Mouse (Mus musculus) heart, postnatal 0 days (tissue): ENCODE results near the gene Bag2. TPM values are rescaled to one million over a fixed set of nuclear protein-coding genes. Genes with fewer than 3 reads are reported as not detected.

Experiments used
- ATAC-seq: fragments of 200-750 bp; cut with Nextera tagmentation; 2 replicates; pipeline ENCODE4 v1.8.0; 2017; ENCODE audit warnings: low read depth, moderate number of reproducible peaks, moderate library complexity; ENCODE audit not compliant: insufficient read depth
- DNase-seq: peaks from one replicate; pipeline ENCODE4 v3.0.0-alpha.2; 2016; ENCODE audit warnings: low spot score
- H3K27ac ChIP-seq: fragments of 300-500 bp; sonication (generic); 2 replicates; pipeline ENCODE4 v1.5.1; 2014; ENCODE audit warnings: low read depth, mild to moderate bottlenecking
- H3K27me3 ChIP-seq: fragments of 300-500 bp; sonication (generic); 2 replicates; pipeline ENCODE4 v1.6.1; 2014; ENCODE audit warnings: low read length, mixed read lengths; ENCODE audit not compliant: control insufficient read depth, insufficient read depth
- H3K36me3 ChIP-seq: fragments of 300-500 bp; sonication (generic); replicated peaks from 2 replicates; pipeline ENCODE4 v1.6.1; 2014; ENCODE audit warnings: low read length, mixed read lengths; ENCODE audit not compliant: control insufficient read depth, insufficient read depth
- H3K4me1 ChIP-seq: fragments of 300-500 bp; sonication (generic); 2 replicates; pipeline ENCODE4 v1.6.1; 2014; ENCODE audit warnings: antibody characterized with exemption; ENCODE audit not compliant: control insufficient read depth, insufficient read depth
- H3K4me2 ChIP-seq: fragments of 300-500 bp; sonication (generic); 2 replicates; pipeline ENCODE4 v1.6.1; 2014; ENCODE audit warnings: low read depth, mild to moderate bottlenecking, low read length, moderate library complexity
- H3K4me3 ChIP-seq: fragments of 300-500 bp; sonication (generic); 2 replicates; pipeline ENCODE4 v1.5.1; 2014; ENCODE audit warnings: low read depth, low read length
- H3K9ac ChIP-seq: fragments of 300-500 bp; sonication (generic); replicated peaks from 2 replicates; pipeline ENCODE4 v1.6.1; 2014; ENCODE audit warnings: low read depth, low read length, mixed read lengths
- H3K9me3 ChIP-seq: fragments of 300-500 bp; sonication (generic); replicated peaks from 2 replicates; pipeline ENCODE4 v1.6.1; 2016; ENCODE audit warnings: low read length; ENCODE audit not compliant: control insufficient read depth
- CTCF ChIP-seq: IDR thresholded peaks from 2 replicates; pipeline ENCODE4 v1.5.1; 2016; ENCODE audit warnings: antibody characterized with exemption, control low read depth, low read depth
- EP300 ChIP-seq: IDR thresholded peaks from 2 replicates; pipeline ENCODE4 v1.6.1; 2016; ENCODE audit warnings: antibody characterized with exemption, low read depth
- whole genome bisulfite sequencing: fragments of 180-500 bp; shearing (Covaris S2); extraction: QIAGEN DNeasy Blood & Tissue Kit; methylation state at CpG from one replicate; pipeline ENCODE4 v1.1.7; 2014; 5-methylcytosine and 5-hydroxymethylcytosine counted together
- polyA plus RNA-seq: library from polyadenylated mRNA; unstranded; fragments of >200 nt; fragmentation: Nextera tagmentation; extraction: Ambion mirVana; gene quantifications from 2 replicates; pipeline ENCODE4 v1.2.1, GENCODE M21; 2015
- total RNA-seq: library from RNA; depleted of rRNA; stranded (reverse); fragments of >200 nt; gene quantifications from 2 replicates; pipeline ENCODE4 v1.2.3, GENCODE M21; 2014; ENCODE audit warnings: low replicate concordance

The Bag2 gene
- total and polyA plus RNA-seq, 2 experiments from 2014 or later: 62.5 to 77.9 TPM

DNA sequence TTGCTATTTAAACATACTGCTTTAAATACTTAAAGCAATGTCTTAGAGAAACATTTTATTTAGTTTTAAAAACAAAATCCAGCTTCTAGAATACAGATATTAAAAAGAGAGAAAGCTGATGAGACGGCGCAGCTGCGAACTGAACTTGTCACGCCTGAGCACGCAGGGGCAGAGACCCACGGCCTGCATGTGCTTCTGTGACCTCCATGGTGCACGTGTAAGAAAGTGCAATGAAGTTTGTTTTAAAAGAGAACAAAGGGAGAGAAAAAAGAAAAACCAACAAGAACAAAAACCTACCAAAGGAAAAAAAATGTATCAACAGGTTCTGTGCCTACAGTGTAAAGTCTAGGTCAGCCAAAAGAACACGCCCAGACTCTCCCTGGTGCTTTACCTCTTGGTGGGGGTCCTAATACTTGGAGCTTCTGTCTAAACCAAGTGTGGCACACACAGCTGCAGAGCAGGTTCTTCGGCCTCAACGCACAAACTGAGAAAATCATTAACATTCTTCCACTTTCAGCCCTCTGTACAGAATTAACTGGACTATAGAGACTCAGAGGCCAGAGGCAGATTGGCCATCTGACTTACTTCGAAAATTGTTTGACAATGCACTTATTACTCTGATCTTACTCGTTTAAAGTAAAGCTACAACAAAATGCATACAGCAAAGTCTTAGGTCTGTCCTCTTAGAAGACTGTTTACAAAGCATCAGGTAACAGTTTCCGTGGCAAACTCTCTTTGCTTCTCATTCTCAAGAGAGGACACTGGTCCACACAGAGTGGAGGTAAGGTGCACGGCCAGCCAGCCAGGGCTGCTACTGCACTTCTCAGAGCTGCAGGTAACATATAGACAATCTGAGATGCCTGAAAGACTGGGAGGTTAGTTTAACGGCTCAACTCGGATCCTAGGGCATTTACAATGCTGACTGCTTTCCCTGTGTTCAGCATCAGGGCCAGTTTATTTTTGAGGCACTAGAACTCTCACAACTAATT lies 9.2 kb upstream of the Bag2 start:
- no peak overlapping the region for H3K9ac ChIP-seq
- H3K4me3 ChIP-seq: no peak overlapping the region
- no peaks in the 10 kb centered on the region for H3K9me3 ChIP-seq
- no peak for ATAC-seq
- H3K4me2 ChIP-seq: no peak overlapping the region
- H3K27ac ChIP-seq: no peak overlapping the region
- peaks cover 49% of the 10 kb centered on the region for H3K36me3 ChIP-seq
- DNase-seq: no peak
- H3K27me3 ChIP-seq: no peaks in the 10 kb centered on the region
- H3K4me1 ChIP-seq: no peaks in the 10 kb centered on the region
- WGBS: 90% methylated on average over 16 of the region's 16 CpGs
- TF ChIP-seq CTCF (no peak), EP300 (no peak)

DNA sequence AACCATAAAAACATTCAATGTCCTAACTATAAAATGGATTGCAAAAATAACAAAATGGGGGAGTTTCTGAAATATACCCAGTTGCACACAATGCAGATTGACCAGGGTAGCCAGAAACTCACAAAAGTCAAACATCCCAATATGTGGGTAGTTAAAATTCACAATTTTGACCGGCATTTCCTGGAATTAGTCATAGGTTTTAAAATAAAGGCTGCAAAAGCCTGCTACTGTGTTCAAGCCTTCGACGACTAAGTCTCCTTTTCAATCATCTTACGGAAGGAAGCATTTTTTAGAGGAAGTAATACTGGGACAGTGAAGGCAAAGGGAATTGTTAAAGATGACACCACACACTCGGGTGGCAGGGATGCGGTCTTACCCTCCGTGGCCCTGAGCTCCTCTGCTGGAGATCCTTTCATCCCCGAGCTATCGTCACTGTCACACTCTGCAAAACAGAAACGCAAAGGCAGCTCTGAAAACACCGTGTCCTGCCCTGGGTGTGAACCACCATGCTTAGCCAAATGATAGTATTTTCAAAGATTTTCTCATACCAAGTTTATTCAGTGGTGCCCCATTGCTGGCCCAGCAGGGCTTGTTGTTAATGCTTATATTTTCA lies 8.0 kb upstream of the Bag2 start:
- Histone ChIP-seq H3K4me3 (no peak overlapping the region), H3K27me3 (no peaks in the 10 kb centered on the region), H3K36me3 (peaks cover 37% of the 10 kb centered on the region), H3K9me3 (no peaks in the 10 kb centered on the region), H3K9ac (no peak overlapping the region), H3K4me2 (no peak overlapping the region), H3K27ac (no peak overlapping the region), H3K4me1 (no peaks in the 10 kb centered on the region)
- no peak for TF ChIP-seq EP300
- TF ChIP-seq CTCF: no peak
- WGBS: 89% methylated on average over 11 of the region's 11 CpGs
- DNase-seq: no peak
- no peak for ATAC-seq

- Histone ChIP-seq H3K4me1 (no peaks in the 10 kb centered on the region), H3K36me3 (peaks cover 22% of the 10 kb centered on the region), H3K4me2 (no peak overlapping the region), H3K4me3 (no peak overlapping the region), H3K27me3 (no peaks in the 10 kb centered on the region), H3K9me3 (no peaks in the 10 kb centered on the region), H3K9ac (no peak overlapping the region), H3K27ac (no peak overlapping the region)
- TF ChIP-seq EP300 (no peak), CTCF (no peak)
- no peak for ATAC-seq
- 90% methylated on average over 2 of the region's 2 CpGs for WGBS
- DNase-seq: no peak
Observed at GRCm38 (mm10) chr1:33763826-33764225, 6.2 kb upstream of the Bag2 start.

DNA sequence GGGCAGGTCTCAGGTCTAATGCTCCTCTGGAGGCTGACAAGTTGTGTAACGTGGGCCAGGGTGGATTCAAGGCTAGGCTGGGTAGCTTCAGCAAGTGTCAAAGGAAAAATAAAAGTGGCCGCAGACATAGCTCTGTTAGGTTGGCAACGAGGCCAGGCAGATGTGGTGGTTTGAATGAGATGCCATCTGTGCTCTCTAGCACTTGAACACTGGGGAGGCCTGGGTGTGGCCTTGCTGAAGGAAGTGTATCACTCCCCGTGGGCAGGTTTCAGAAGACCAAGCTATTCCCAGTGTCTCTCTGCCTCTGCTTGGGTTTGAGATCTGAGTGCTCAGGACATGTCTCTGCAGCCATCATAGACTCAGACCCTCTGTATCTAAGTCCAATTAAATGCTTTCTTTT lies 893 bp upstream of the Bag2 start:
- H3K36me3 ChIP-seq: no peaks in the 10 kb centered on the region
- ATAC-seq (no peak), DNase-seq (no peak)
- no peak overlapping the region for H3K27ac ChIP-seq
- no peak overlapping the region for H3K9ac ChIP-seq
- TF ChIP-seq EP300 (no peak), CTCF (no peak)
- no peak overlapping the region for H3K4me3 ChIP-seq
- no peaks in the 10 kb centered on the region for H3K9me3 ChIP-seq
- no peaks in the 10 kb centered on the region for H3K27me3 ChIP-seq
- peaks cover 3% of the 10 kb centered on the region; the same call in 1 of the 2 replicates for H3K4me1 ChIP-seq
- H3K4me2 ChIP-seq: no peak overlapping the region
- WGBS: 54% methylated on average over 4 of the region's 4 CpGs

DNA sequence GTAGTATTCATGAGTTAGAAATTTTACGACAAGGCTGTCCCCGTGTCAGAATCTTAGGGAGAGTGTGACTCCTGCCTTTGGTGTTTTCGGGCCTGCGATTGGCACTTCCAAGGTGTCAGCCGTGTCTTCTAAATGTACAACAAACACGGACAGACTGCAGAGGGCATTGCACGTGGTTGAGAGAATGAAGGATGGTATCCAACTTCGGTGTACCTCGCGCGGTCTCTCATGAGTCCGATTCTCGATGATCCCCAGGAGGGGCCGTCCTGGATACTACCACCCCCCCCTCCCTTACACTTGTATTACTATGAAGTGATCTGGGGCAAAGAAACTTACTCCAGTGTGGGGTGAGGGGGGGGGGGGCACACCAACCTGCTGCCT lies 572 bp downstream of the Bag2 start:
- Histone ChIP-seq H3K27me3 (no peaks in the 10 kb centered on the region), H3K4me3 (peak overlapping the region; percentile 73), H3K27ac (peak overlapping the region; percentile 81), H3K36me3 (0 out of 2 replicates have a peak, but pooled peaks cover 2% of the 10 kb centered on the region), H3K9ac (peak overlapping the region; percentile 79), H3K9me3 (no peaks in the 10 kb centered on the region), H3K4me1 (peaks cover 3% of the 10 kb centered on the region; the same call in 1 of the 2 replicates), H3K4me2 (peak overlapping the region; percentile 93)
- under 1% methylated on average over 14 of the region's 14 CpGs for WGBS
- TF ChIP-seq CTCF (no peak), EP300 (no peak)
- ATAC-seq: peak; percentile 15; the same call in 1 of the 2 replicates
- no peak for DNase-seq
